Mouse (Mus musculus): ENCODE measurements around the gene Acsf2. TPM values are rescaled to one million over a fixed set of nuclear protein-coding genes. Genes with fewer than 3 reads are reported as not detected.
A peak's percentile ranks its signal among the peaks of the same experiment; 100 is the strongest.
"Not testable (repeated sequence)": the region's sequence is repeated elsewhere in the genome, so short reads cannot be mapped to it uniquely, and the experiment has no call there.

Gene Acsf2
- 3.3 and 3.7 TPM in 2 replicates for polyA plus RNA-seq (2015; fragmentation: Nextera tagmentation; extraction: Ambion mirVana)

DNA sequence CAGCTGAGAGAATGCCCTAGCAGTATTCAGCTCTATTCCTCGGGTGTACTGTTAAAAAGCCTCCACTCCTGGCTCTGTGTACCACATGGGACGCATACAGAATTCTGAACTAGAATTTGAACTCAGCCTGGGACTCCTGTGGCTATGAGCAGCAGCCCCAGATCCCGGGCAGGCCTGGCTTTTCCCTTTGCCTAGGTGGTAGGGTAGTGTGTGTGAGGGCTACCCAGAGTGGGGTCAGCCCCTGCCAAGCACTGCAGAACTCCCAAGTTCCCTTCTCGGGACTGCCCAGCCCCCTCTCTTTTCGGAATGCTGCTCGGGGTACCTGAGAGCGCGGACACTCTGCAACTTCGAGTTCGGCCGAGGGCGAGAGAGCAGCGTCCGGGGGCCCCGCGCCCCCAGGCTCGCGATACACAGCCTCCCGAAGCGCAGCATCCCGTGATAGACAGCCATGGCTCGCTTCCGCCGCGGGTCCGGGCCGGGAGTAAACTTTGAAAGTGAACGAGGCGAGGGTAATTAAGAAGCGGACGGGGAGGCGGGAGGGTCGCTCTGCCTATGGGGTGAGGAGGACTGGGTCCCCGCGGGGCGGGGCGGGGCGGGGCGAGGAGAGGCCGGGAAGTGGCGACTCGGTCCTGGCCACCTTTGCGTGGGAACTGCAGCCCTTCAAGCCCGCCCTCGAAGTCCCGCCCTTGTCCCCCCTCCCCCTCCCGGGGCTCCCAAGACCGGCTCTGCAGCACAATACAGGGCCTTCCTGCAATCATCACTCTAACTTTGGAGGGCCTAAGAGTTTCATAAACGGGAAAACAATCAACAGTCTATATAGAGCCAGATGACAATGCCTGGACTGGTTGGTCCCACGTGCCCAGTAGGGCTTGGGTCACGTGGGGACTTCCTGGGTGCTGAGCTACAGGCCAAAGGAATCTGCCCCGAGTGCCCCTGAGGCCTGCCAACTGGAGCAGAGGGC, at the start of gene Acsf2:
Acsf2 (minus strand) TSS at position 551 of the 961 bp plus-strand sequence.
- Histone ChIP-seq H3K4me3 (peak within 1 kb of the TSS; percentile 68), H3K27ac (peak within 1 kb of the TSS; percentile 53), H3K27me3 (no peaks in the 10 kb centered on the region), H3K36me3 (no peaks in the 10 kb centered on the region), H3K9me3 (replicated peaks) (no peaks in the 10 kb centered on the region), H3K9ac (peak within 1 kb of the TSS; percentile 70), H3K4me2 (peak within 1 kb of the TSS; percentile 84), H3K4me1 (replicated peaks) (peaks cover 13% of the 10 kb centered on the region)
- WGBS, result 2% methylated on average over 50 of the region's 52 CpGs
- ATAC-seq (replicated peaks; ENCODE audit: insufficient number of reproducible peaks, insufficient read depth, low FRiP score, low read depth), result peak; percentile 77

DNA sequence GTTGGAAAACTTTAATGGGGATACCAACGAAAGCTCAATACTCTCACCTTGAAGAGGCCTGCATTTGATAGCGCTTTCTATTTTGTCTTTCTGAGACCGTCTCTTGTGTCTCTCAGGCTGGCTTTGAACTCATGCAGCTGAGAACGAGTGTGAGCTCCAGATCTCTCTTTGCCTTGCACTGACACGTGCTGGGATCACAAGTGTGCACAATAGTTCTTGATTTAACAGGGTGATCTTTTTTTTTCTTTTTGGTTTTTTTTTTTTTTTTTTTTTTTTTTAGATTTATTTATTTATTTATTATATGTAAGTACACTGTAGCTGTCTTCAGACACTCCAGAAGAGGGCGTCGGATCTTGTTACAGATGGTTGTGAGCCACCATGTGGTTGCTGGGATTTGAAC, 49.6 kb upstream of the Acsf2 start:
- H3K27me3 ChIP-seq; ATAC-seq (replicated peaks; ENCODE audit: insufficient number of reproducible peaks, insufficient read depth, low FRiP score, low read depth); H3K9ac ChIP-seq; H3K27ac ChIP-seq; H3K9me3 ChIP-seq (replicated peaks); H3K4me3 ChIP-seq; H3K4me2 ChIP-seq: not testable (repeated sequence)
- WGBS, result 89% methylated on average over 7 of the region's 7 CpGs
- H3K36me3 ChIP-seq, result peaks cover 28% of the 10 kb centered on the region
- peaks cover 16% of the 10 kb centered on the region for H3K4me1 ChIP-seq (replicated peaks)

GRCm38 (mm10) chr11:94646457-94646856, 44.8 kb upstream of the Acsf2 start:
- Histone ChIP-seq H3K27ac (no peak overlapping the region), H3K4me1 (replicated peaks) (no peaks in the 10 kb centered on the region), H3K9me3 (replicated peaks) (no peaks in the 10 kb centered on the region), H3K4me2 (no peak overlapping the region), H3K27me3 (no peaks in the 10 kb centered on the region), H3K36me3 (peaks cover 67% of the 10 kb centered on the region), H3K4me3 (no peak overlapping the region), H3K9ac (no peak overlapping the region)
- 93% methylated on average over 4 of the region's 4 CpGs for WGBS
- no peak for ATAC-seq (replicated peaks; ENCODE audit: insufficient number of reproducible peaks, insufficient read depth, low FRiP score, low read depth)

DNA sequence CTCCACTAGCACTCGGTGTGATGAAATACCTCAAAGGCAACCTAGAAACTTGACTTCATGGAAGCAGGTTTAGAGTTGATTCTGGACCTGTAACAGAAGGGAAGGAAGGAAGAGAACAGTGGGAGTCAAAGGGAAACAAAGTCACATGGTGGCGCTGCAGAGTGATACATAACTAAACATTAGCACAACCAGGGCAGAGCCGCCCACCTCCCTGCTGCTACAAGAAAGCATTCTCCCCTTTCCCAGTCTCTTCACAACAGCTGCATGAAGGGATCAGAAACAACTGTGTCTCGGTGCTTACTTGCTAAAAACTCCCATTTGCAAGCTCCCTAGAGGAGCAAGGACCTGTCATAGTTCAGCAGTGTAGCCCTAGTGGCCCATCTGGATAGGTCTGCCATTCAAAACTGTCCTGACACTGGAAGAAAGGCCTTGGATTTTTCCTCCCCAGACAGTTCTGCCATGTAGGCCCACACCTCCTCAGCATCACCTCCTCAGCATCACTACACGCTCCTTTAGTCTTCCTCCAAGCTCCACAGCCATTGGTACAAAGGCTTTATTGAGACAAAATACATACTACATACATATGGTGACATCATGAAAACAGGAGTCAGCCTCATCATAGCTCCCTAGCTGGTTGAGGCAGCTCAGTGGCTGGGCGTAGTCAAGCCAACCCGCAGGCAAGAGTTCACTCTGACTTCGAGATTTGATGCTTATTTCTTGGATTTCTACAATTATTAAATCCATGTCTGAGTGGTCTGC, 43.0 kb upstream of the Acsf2 start:
- WGBS, result 87% methylated on average over 8 of the region's 8 CpGs
- no peak for ATAC-seq (replicated peaks; ENCODE audit: insufficient number of reproducible peaks, insufficient read depth, low FRiP score, low read depth)

GRCm38 (mm10) chr11:94634431-94634830, 32.8 kb upstream of the Acsf2 start:
- no peak for ATAC-seq (replicated peaks; ENCODE audit: insufficient number of reproducible peaks, insufficient read depth, low FRiP score, low read depth)
- Histone ChIP-seq H3K36me3 (peaks cover 73% of the 10 kb centered on the region), H3K27ac (no peak overlapping the region), H3K4me1 (replicated peaks) (peaks cover 12% of the 10 kb centered on the region), H3K27me3 (no peaks in the 10 kb centered on the region), H3K9me3 (replicated peaks) (no peaks in the 10 kb centered on the region), H3K9ac (no peak overlapping the region), H3K4me2 (no peak overlapping the region), H3K4me3 (no peak overlapping the region)
- 87% methylated on average over 5 of the region's 5 CpGs for WGBS

More for the DNA sequence above, 43.0 kb upstream of the Acsf2 start:
- no peak overlapping the region for H3K4me2 ChIP-seq
- H3K4me1 ChIP-seq (replicated peaks), result no peaks in the 10 kb centered on the region
- H3K9me3 ChIP-seq (replicated peaks), result no peaks in the 10 kb centered on the region
- H3K4me3 ChIP-seq, result no peak overlapping the region
- H3K9ac ChIP-seq, result no peak overlapping the region
- H3K27me3 ChIP-seq, result no peaks in the 10 kb centered on the region
- peaks cover 73% of the 10 kb centered on the region for H3K36me3 ChIP-seq
- no peak overlapping the region for H3K27ac ChIP-seq

GRCm38 (mm10) chr11:94632988-94633387, 31.3 kb upstream of the Acsf2 start:
- no peak overlapping the region for H3K4me3 ChIP-seq
- ATAC-seq (replicated peaks; ENCODE audit: insufficient number of reproducible peaks, insufficient read depth, low FRiP score, low read depth), result no peak
- WGBS, result 87% methylated on average over 8 of the region's 8 CpGs
- peaks cover 15% of the 10 kb centered on the region for H3K4me1 ChIP-seq (replicated peaks)
- no peak overlapping the region for H3K27ac ChIP-seq
- H3K27me3 ChIP-seq, result no peaks in the 10 kb centered on the region
- peaks cover 60% of the 10 kb centered on the region for H3K36me3 ChIP-seq
- no peaks in the 10 kb centered on the region for H3K9me3 ChIP-seq (replicated peaks)
- no peak overlapping the region for H3K9ac ChIP-seq
- H3K4me2 ChIP-seq, result no peak overlapping the region

DNA sequence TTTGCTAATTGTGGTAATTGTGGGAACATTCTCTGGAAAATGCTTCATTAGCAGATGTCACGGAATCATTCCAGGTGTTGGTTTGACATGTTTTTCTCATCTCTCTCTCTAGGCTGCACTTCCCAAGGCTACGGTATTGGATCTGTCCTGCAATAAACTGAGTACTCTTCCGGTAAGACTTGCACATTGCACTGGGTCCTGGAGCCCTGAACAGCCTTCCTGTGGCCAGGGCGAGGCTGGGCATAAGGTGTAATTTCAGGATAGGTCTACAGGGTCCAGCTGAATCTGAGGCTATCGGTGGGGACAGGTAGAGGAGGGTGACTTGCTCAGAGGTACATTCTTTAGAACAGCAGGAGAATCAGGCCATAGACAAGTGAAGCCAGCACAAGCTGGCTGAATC, 30.3 kb upstream of the Acsf2 start:
- no peaks in the 10 kb centered on the region for H3K9me3 ChIP-seq (replicated peaks)
- WGBS, result 93% methylated on average over 5 of the region's 5 CpGs
- no peak overlapping the region for H3K9ac ChIP-seq
- peaks cover 15% of the 10 kb centered on the region for H3K4me1 ChIP-seq (replicated peaks)
- ATAC-seq (replicated peaks; ENCODE audit: insufficient number of reproducible peaks, insufficient read depth, low FRiP score, low read depth), result no peak
- H3K4me3 ChIP-seq, result no peak overlapping the region
- no peak overlapping the region for H3K27ac ChIP-seq
- no peaks in the 10 kb centered on the region for H3K27me3 ChIP-seq
- H3K4me2 ChIP-seq, result no peak overlapping the region
- peaks cover 50% of the 10 kb centered on the region for H3K36me3 ChIP-seq

- 9% methylated on average over 26 of the region's 26 CpGs for WGBS
Measured at GRCm38 (mm10) chr11:94630199-94631011, 28.7 kb upstream of the Acsf2 start.

GRCm38 (mm10) chr11:94629884-94630198, 28.2 kb upstream of the Acsf2 start:
- H3K4me2 ChIP-seq, result peak overlapping the region; percentile 67
- H3K36me3 ChIP-seq, result peaks cover 28% of the 10 kb centered on the region
- ATAC-seq (replicated peaks; ENCODE audit: insufficient number of reproducible peaks, insufficient read depth, low FRiP score, low read depth), result peak; percentile 68
- WGBS, result under 1% methylated on average over 28 of the region's 28 CpGs
- peak overlapping the region; percentile 83 for H3K9ac ChIP-seq
- H3K27me3 ChIP-seq, result no peaks in the 10 kb centered on the region
- H3K27ac ChIP-seq, result peak overlapping the region; percentile 67
- no peaks in the 10 kb centered on the region for H3K9me3 ChIP-seq (replicated peaks)
- peak overlapping the region; percentile 85 for H3K4me3 ChIP-seq
- peaks cover 15% of the 10 kb centered on the region for H3K4me1 ChIP-seq (replicated peaks)

More at GRCm38 (mm10) chr11:94630199-94631011, 28.7 kb upstream of the Acsf2 start:
- H3K27ac ChIP-seq, result peak overlapping the region; percentile 67
- no peak for ATAC-seq (replicated peaks; ENCODE audit: insufficient number of reproducible peaks, insufficient read depth, low FRiP score, low read depth)
- H3K36me3 ChIP-seq, result peaks cover 34% of the 10 kb centered on the region
- H3K9me3 ChIP-seq (replicated peaks), result no peaks in the 10 kb centered on the region
- H3K4me2 ChIP-seq, result peak overlapping the region; percentile 67
- H3K9ac ChIP-seq, result peak overlapping the region; percentile 83
- peak overlapping the region; percentile 85 for H3K4me3 ChIP-seq
- H3K4me1 ChIP-seq (replicated peaks), result peaks cover 15% of the 10 kb centered on the region
- H3K27me3 ChIP-seq, result no peaks in the 10 kb centered on the region

DNA sequence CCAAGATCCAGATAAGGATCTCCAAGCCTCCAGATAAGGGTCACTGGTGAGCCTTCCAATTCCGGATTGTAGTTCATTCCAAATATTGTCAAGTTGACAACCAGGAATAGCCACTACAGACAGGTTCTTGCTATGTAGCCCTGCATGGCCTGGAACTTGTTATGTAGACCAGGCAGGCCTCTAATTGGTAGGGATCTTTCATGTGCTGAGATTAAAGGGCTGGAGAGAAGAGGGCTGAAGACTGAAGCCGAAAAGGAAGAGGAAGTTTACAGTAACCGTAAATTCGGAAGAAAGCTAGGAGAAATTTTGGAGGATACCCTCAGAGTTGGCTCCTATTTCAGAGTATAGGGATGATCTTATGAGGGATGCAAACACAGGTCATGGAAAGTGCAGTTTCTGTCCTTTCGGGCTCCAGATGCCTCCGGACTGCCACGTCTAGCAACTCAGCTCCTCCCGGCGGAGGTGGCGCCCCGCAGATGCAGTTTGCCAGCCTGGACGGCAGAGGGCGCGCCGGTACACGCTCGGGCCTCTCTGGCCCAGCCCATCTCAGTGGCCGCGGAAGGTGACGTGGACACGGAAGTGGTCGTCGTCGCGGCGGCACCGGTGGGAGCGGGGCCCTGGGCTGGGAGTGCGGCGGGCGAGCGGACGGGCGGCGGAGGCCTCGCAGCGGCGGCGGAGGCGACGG, 27.7 kb upstream of the Acsf2 start, which contains the start of gene Lrrc59:
Lrrc59 (plus strand) TSS at position 569 of the 685 bp plus-strand sequence.
- peak within 1 kb of the TSS; percentile 67 for H3K4me2 ChIP-seq
- no peaks in the 10 kb centered on the region for H3K9me3 ChIP-seq (replicated peaks)
- H3K27me3 ChIP-seq, result no peaks in the 10 kb centered on the region
- H3K4me3 ChIP-seq, result peak within 1 kb of the TSS; percentile 85
- H3K4me1 ChIP-seq (replicated peaks), result peaks cover 15% of the 10 kb centered on the region
- ATAC-seq (replicated peaks; ENCODE audit: insufficient number of reproducible peaks, insufficient read depth, low FRiP score, low read depth), result peak; percentile 96
- peak within 1 kb of the TSS; percentile 83 for H3K9ac ChIP-seq
- peak within 1 kb of the TSS; percentile 67 for H3K27ac ChIP-seq
- peaks cover 23% of the 10 kb centered on the region for H3K36me3 ChIP-seq
- 3% methylated on average over 41 of the region's 41 CpGs for WGBS
